Mouse (Mus musculus): ENCODE measurements at regions not wholly inside any gene's neighbourhood (a gene's known extent, or its start where the extent isn't known, plus 50 kb on each side); places are given as distances from the start of the nearest gene placed in this dataset.

- no peak for TF ChIP-seq CTCF (IDR thresholded peaks at IDR 0.05; ENCODE audit: low read depth)
- no peak for TF ChIP-seq EP300 (IDR thresholded peaks at IDR 0.05; ENCODE audit: low read depth)
These were observed 150.7 kb upstream of the Klf14 start for GRCm38 (mm10) chr6:31109604-31110003.

Measured in liver, embryonic 14.5 days (tissue).